28 mouse cellular contexts compared by ENCODE assay signal in genomic region chr2:19423086-19423485, GRCm38 (mm10). TPM values are rescaled to one million over a fixed set of nuclear protein-coding genes. Genes with fewer than 3 reads are reported as not detected.
"Had no signal": no experiment of that assay in that cellular context is flagged by ENCODE, and none has a peak within 500 bp of the region (broad histone marks: within the 10 kb centered on the region; RNA-seq: fewer than 3 reads in every experiment).

No protein-coding gene starts in this region.

- H3K27me3 ChIP-seq: stomach, embryonic 15.5 days had no signal

- H3K27ac ChIP-seq: kidney, embryonic 15.5 days; limb, embryonic 10.5 days; limb, embryonic 13.5 days; liver, embryonic 12.5 days; liver, embryonic 15.5 days; lung, embryonic 15.5 days; midbrain, embryonic 10.5 days; midbrain, embryonic 15.5 days; neural tube, embryonic 12.5 days; stomach, embryonic 15.5 days had no signal

- H3K9me3 ChIP-seq: kidney, embryonic 15.5 days; limb, embryonic 10.5 days; limb, embryonic 13.5 days; liver, embryonic 12.5 days; liver, embryonic 15.5 days; lung, embryonic 15.5 days; megakaryocyte, embryonic 14.5 days; midbrain, embryonic 10.5 days; midbrain, embryonic 15.5 days; neural tube, embryonic 12.5 days; stomach, embryonic 15.5 days had no signal

- H3K4me1 ChIP-seq: kidney, embryonic 15.5 days; limb, embryonic 10.5 days; limb, embryonic 13.5 days; liver, embryonic 12.5 days; liver, embryonic 15.5 days; lung, embryonic 15.5 days; megakaryocyte, embryonic 14.5 days; stomach, embryonic 15.5 days had no signal

- DNase-seq: kidney, adult 11 months; kidney, adult 8-10 months; kidney, postnatal 10 days; kidney, postnatal 36 days; layer of hippocampus, postnatal 36 days; liver; lung, adult 18-20 months; lung, postnatal 10 days; lung, postnatal 36 days; right cerebral cortex, postnatal 25 days; spleen, adult 18-20 months; thymus, postnatal 25 days had no signal

- H3K36me3 ChIP-seq: kidney, embryonic 15.5 days; limb, embryonic 10.5 days; limb, embryonic 13.5 days; liver, embryonic 12.5 days; liver, embryonic 15.5 days; lung, embryonic 15.5 days; midbrain, embryonic 10.5 days; midbrain, embryonic 15.5 days; neural tube, embryonic 12.5 days; stomach, embryonic 15.5 days had no signal

- H3K4me3 ChIP-seq: kidney, embryonic 15.5 days; limb, embryonic 10.5 days; limb, embryonic 13.5 days; liver, embryonic 12.5 days; liver, embryonic 15.5 days; lung, embryonic 15.5 days; megakaryocyte, embryonic 14.5 days; midbrain, embryonic 10.5 days; midbrain, embryonic 15.5 days; neural tube, embryonic 12.5 days; stomach, embryonic 15.5 days had no signal

RNA-seq across cellular contexts. Expression of gene Ptf1a, which starts 22.4 kb away (rescaled TPM):
- total RNA-seq: layer of hippocampus, adult 8-10 months; layer of hippocampus, postnatal 10 days; layer of hippocampus, postnatal 36 days; left cerebral cortex, adult 8-10 months; left cerebral cortex, postnatal 14 days had no signal
- polyA plus RNA-seq: limb, embryonic 10.5 days; limb, embryonic 13.5 days; liver, embryonic 12.5 days; liver, embryonic 15.5 days; lung, embryonic 15.5 days; thymus, postnatal 0 days had no signal
